Mouse (Mus musculus) testis, postnatal 10 days (tissue): ENCODE data around the gene Ifih1.

Experiments
- DNase-seq: peaks from one replicate; pipeline ENCODE4 v3.0.0; 2021; ENCODE audit warnings: low spot score

Ifih1 gene

DNA sequence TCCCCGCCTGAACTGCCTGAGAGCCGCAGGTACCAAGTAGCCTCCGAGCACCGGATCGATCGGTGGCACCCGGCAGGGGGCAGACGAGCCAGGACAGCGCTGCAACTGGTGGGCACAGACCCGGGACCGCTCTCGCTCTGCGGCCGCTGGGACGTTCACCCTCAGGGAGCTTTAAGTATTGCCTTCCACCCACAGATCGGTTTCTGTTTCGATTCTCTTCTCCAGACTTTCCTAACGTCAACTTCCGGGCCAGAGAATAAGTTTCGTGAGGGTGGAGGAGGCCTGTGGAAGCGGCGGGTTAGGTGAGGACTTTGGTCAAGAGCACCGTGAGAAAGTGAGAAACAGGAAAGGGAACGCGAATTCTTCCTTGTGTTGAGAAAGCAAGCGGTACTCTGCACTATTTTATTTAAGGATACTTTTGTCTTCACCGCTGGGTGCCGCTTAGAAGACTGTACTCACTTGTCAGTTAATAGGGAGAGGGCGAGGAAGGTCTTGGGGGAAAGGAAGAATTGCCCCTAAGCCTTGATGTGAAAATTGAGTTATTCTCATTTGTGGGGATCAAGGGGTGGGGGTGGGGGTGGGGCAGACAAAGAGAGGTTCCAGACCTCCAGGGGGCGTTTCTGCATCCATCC lies at the start of gene Ifih1:
Ifih1 (minus strand) TSS at position 242 of the 632 bp plus-strand sequence.
- DNase-seq = peak; percentile 77

DNA sequence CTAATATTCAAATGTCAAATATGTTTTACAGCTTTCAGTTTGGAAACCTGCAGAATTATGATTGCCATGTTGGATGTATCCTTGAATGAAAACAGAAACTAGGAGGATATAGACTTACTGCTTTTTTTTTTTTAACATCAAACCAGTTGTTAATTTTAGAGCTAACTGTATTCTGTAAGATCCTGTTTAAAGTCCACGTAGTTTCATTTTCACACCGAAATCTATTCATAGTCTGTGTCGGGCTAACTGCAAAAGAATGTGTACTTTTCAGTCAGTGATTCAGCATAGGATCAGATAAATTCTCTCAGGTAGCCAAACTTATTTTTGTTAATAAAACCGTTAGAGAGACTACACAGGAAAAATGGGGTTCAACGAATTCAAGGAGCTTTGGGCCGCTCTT lies 39.9 kb upstream of the Ifih1 start:
- no peak for DNase-seq

DNA sequence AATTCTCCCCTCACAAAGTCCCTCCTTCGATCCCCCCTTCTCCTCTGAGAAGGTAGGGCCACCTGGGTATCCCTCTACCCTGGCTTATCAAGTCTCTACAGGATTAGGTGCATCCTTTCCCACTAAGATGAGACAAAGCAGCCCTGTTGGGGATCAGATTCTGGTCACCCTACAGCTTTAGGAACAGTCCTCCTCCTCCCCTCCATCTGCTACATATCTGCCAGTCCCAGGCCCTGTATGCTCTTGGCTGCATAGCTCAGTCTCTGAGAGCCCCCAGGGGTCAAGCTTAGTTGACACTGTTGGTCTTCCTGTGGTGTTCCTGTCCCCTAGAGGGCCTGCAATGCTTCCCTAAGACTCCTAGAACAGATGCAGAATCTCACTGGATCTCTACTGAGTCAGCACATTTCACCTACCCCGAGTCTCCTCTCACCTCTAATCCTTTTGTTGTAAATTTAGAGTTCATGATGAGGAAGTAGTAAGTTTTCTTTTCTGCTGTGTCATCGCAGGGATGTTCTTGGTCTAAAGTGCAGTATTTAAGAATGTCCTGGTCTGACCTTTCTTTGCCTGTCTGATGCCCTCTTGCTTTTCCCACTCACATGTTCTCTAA lies 39.0 kb upstream of the Ifih1 start:
- DNase-seq = no peak

DNA sequence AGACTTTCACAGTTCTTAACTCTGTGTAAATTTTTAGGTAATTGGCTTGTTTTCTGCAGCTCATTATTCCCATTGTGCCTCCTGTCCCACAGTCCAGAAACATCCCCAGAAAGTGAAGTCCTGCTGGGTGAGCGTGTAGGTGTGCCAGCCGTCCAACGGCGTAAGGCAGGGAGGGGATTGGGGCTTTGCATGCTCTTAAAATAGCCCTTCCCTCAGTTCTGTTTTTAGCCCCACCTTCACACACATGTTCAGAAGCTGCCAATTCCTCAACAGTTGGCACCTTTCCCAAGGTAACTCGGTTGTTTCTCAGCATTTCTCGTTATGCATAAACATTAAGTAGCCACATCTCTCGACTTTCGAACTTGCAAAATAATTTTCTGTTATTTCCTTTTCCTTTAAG lies 35.6 kb upstream of the Ifih1 start:
- no peak for DNase-seq

DNA sequence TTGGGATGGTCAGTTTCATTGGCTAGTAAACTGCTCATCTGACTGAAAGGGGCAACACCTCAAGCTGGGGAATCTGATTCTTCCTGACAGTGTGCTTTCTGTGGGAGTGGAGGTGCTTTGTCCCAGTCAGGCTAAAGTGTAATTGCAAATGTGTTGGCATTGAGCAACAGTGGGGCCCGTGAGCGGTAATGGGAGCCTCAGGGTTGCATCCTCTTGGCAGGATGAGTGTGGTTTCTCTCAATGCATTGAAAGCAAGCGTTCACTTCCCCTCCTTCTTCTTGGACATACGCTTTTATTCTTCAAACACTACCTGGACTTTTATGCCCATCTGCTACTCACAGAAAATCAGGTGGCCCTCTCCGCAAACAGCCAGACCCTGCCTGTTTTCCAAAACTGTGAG lies 26.7 kb upstream of the Ifih1 start:
- no peak for DNase-seq

DNA sequence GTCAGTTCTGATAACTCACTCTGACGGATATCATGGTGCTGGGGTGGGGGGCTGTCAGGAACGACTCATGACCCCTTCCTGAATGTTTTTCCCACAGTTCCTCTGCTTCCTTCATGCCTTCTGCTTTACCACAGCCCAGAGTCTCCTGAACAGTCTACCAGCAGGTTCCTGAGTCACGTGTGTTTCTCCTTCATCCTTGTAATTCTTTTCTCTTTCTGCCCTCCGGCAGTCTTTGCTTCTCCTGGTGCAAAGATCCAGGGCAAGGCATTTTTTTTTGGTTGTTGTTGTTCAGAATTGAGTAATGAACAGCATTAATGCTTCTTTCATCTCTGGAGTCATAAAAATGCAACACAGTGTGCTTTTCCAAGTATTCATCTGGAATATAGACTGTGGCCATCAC lies 24.7 kb upstream of the Ifih1 start:
- no peak for DNase-seq

DNA sequence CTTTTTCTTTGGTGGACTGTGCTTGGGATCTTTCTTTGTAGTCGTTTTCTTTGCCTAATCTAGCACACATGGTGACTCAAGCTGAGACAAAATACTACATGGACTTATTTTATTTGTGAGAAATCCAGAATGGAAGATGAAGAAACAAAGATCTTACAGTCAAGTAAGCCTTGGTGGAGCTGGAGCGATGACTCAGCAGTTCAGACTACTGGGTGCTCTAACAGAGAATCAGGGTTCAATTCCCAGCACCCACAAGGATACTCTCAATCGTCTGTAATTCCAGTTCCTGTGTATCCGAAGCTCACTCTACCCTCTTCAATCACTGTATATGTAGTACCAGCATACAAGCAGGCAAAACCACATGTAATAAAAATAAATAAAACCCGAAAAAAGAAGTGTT lies 24.2 kb upstream of the Ifih1 start:
- no peak for DNase-seq

DNA sequence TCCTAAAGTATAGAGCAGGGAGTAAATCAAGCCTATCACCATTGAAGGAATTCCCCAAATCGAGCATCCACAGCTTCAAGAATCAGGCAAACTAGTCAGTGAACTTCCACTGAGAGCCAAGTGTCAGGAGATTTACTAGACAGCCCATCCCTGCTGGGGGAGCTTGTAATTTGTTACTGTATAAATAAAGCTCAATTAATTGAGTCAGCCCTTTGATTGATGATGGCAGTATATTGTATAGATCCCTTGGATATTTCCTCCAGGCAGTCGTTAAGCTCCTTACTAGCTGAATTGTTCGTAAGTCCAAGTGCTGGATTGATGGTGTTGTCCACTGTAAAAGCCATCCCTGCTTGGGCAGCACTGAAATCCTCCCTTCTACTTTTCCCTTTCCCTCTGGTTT lies 23.8 kb upstream of the Ifih1 start:
- DNase-seq = no peak

DNA sequence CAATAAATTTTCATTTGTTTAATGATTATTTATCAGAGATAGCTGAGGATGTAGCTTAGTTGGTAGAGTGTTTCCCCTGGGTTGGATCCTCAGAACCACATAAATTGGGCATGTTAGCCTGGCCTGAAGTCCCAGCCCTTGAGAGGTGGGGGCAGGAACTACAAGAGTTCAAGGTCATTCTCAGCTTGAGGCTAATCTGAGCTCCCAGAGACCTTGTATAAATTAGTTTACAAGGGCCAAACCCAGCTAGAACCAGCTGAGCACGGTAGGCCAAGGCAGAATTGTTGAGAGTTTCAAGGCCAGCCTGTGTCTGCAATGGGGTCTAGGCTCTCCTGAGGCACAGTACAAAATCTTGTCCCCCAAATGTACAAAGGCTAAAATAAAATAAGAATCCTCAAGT lies 19.5 kb upstream of the Ifih1 start:
- no peak for DNase-seq

DNA sequence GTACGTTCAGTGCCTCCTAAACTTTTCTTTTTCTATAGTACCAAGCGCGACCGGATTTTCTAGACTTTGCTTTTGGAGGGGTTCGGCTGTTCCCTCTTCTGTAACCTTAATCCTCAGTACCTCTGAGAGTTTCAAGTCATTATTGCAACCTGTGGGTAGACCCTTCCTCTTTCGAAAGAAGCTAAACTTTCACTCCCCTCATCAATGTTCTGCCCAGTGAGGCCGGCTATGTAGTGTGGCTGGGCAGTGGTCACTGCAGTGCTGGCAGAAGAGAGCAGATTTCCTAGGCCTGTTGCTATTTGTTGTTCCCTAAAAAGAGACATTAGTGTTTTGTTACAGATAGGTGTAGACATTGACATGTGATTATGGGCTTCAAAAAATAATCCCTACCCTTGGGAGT lies 18.8 kb upstream of the Ifih1 start:
- no peak for DNase-seq

DNA sequence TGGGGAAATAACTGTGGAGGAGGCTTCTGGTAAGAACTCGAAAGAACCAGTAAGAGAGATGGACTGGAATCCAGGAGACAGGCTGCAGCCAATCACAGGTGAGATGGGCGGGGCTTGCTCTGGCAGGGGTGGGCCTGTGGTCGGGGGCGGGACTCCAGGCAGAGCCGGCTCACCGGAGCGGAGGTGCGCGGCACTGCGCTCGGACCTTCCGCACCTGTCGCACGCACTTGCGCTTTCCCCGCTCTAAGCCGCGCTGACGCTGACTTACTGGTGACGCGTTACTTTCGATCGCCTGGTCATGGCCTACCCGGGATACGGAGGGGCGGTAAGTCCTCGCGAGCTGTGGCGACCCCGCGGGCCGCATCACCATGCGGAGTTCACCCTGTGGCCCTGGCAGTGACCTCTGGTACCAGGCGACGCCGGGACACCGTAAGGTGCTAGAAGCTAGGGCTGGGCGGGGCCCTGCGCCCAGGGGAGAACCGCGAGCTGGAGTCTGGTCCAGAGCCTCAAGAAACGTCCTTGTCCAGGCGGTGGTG lies 18.1 kb upstream of the Ifih1 start, which contains the start of gene Gca:
Gca (plus strand) TSS at position 151 of the 536 bp plus-strand sequence.
- DNase-seq = peak; percentile 94

DNA sequence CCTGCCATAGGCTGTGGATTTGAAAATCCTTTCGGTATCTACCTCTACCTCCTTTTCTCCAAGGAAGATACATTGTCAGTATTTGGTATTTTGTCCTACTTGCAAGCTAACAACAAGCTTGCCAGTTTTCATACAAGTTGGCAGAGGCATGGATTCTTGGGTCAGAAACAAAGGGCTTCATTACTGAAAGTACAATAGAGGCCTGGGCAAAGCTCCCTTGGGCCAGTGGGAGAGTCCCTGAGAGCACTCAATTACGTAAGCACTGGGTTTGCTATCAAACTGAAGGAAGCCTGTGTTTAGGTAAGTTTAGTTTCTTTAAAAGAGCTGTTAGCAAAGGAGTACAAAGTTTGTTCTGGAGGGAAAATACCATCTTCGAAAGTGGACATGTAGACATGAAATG lies 16.5 kb upstream of the Ifih1 start:
- DNase-seq = no peak

DNA sequence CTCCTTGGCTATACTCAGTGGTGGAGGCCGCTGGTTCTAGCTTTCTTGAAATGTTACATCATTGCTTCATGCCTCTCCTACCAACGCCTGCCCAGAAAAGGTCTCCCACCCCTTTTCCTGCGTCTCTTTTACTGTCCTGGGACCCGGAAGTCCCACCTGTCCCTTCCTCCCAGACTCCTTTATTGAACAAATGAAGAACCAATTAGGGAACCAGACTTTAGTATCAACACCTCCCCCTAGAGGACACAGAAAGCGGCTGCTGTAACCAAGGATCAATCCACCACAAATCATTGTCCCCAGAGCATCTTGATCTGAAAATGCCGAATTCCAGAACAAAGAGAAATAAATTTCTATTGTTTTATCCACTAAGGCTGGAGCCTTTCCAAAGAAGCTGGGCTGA lies 14.5 kb upstream of the Ifih1 start:
- no peak for DNase-seq

DNA sequence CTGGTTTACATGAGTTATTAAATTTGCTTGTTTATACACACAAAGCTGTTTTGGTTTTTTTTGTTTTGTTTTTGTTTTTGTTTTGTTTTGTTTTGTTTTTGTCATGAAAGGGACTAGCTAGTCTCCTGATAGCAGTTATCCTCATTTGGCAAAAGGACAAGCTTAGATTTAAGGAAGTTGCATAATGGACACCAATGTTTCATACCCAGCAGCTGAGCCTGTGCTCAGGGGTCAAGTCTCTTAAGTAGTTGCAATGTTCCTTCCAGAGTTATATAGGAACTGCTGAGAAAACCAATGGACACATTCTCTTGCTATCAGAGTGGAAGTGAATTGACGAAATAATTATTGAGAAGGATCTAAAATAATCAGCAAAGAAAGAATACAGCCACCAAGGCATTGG lies 10.0 kb upstream of the Ifih1 start:
- DNase-seq = no peak

DNA sequence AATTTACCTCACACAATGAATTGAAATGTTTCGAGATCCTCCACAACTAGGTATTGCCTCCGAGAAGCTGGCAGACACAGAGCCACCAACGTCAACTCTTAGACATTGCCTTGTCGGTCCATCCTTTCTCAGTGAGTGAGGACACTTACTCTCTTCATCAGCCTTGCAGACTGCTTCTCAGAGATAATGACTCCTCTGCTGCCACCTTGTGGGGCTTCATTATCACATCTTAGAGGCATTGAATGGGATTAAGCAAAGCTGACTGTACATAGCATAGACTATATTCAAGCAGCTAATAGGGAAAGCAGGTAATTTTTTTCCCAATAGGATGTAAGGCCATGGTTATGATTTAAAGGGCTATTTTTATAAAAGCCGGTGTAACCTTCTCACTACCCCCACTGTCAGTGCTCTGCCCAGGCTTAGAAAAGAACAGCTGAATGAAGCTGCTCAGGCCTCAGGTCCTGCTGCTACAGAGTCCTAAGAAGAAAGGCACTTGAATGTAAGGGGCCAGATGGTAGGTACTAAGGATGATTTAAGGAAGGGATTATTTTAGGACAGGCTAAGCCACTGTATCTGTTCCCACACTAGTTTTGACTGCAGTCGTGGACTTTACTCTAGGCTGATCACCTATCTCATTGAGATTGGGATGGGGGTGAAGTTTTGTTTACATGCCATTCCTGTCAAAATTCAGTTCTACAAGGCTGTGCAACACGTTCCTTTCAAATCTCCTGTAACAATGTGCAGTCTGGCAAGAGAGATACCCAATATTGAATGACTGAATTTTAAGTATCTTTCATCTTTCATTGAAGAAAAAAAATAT lies 8.7 kb upstream of the Ifih1 start:
- DNase-seq = peak; percentile 69

DNA sequence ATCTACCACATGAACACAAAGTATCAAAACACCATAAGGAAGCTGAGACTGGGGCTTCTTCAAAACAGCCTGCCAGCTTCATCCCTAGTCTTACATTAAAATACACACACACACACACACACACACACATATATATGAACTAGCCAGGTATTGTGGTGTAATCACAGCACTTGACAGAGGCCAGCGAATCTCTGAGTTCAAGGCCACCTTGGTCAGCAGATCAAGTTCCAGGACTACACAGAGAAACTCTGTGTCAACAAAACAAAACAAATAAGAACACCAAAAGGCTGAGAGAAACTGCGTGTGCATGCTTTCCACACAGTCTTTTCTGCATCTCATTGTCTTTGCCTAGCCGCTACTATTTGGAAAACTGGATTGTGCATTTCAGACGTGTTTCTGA lies 6.4 kb upstream of the Ifih1 start:
- DNase-seq = no peak

DNA sequence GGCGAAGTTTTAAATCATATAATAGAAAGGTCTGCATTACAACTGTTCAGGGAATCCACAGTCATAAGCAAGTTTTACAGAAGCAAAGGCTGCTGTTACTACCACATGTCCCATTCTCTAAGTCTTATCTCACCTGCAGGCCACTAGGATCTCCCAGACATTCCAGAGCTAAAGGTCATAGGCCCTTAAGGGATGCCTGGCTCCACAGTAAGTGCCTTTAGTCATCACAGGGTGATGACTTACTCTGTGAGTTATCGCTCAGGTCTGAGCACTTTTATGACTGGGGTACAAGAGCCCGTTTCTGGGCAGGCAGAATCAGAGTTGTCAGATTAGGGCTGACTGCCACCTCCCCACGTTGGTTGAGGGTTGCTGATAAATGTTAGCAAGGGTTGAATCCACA lies 5.8 kb upstream of the Ifih1 start:
- DNase-seq = no peak

DNA sequence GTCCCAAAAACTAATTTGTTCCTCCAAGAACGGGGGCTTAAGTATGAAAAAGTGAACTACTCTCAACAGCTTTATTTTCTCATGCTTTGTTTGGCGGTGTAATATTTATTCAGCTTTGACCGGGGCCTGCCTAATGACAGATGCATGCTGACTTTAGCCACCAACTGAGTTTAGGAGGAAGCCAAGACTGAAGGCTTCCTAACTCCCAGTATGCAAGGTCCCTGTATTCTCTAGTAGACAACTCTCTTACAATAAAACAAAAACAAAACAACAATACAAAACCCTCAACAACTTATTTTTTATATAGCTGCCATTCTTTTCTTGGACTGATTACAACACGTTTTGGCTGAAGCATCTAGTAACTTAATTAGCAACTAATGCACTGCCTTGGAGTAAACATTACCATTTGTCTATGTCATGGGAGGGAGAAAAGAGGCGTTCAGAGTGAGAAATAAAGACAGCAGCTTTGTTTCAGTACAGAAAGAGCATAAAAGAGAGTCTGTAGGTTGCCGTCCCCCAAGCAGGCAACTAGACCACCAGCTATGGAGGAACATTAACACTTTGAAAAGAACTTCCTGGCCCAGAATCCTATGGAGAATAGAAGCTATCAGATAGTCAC lies 725 bp upstream of the Ifih1 start:
- no peak for DNase-seq

DNA sequence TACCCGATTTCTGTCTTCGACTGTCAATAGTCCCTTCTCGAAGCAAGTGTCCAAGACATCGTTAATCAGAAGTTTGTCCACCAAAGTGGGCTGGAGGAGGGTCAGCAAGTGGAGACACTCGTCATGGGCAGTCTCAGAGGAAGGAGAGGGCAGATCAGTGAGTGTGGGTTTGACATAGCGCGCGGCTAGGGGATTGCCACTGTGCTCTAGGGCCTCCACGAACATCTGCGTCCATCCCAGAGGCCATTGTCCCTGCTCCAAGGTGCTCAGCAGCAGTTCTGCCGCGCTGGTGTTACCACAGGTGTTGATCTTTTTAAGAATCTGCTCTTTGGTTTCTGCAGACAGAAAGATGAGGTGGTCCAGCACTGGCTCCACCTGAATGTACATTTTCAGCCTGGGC lies 580 bp downstream of the Ifih1 start:
- peak; percentile 49 for DNase-seq

DNA sequence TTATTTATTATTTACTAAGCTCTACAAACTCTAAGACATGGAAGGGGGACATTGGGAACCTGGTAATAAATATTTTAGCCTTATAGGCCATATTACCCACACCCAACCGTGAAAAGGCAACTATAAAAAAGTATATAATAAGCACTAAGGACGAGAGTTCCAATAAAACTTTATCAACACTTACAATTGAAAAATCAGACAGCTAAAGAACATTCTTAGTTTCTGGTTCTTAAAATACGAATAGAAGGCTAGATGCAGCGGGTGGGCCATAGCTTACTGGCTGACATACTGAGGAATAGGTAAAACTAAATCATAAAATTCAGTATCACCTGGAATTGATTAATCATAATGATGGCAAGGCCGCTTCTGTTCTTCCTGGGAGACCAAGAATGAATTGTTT lies 1.2 kb downstream of the Ifih1 start:
- DNase-seq = no peak

DNA sequence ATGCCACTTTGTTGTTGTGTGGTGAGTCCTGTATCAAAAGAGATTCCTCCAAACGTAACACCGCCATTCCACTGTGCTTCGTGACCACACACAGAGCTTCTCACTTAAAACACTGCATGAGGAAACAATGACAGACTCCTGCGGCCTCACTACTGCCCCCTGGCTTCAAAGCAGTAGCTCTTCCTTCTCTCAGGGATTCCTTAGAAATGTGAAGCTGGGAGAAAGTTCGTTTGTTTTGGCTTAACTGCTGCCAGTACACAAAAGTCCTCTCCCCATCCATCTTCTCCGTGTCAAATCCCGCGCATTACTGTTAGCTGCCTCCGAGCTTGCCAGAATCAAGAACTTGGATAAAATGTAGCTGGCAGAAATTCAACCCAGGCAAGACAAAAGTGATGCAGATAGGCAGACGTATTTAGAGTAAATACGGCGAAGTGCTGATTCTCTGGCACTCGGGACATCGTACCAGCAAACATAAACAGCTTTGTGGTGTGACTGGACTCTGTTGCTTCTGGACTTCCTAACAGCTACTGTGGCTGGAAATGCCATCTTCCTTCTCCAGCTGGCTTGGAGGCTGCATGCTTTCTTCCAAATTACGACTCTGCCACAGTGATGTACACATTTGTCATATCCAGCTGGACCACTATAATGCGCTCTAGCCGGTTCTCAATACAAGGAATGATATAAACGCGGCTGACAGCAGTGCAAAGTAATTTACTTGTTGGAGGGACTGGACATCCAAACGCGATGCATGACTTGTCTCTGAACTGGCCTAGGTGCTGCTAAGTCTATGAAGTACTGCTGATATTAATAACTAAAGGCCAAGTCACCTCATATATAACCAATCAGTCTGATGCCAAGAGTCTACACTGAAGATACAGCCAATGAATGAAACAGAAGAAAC lies 2.4 kb downstream of the Ifih1 start:
- peak; percentile 79 for DNase-seq

DNA sequence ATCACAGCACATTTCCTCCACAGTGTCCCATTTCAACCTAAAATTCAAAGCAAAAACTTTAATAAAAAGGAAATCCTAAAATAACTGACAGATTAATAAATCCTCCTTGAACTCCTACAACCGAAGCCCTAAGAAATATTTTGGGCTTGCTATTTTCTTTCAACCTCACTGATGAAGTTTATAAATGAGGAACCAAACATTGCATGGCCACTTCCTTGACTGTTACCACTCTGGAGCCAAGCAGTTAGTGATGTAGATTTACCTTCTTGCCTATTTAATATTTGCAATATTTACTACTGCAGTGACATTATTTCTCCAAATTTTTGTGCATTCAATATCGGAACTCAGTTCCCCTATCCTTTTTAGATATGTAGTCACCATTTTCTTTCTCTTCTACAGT lies 6.2 kb downstream of the Ifih1 start:
- DNase-seq = no peak
